Mouse (Mus musculus) cerebellum, adult 2 months (tissue): ENCODE measurements at regions not wholly inside any gene's neighbourhood (a gene's known extent, or its start where the extent isn't known, plus 50 kb on each side); places are given as distances from the start of the nearest gene placed in this dataset.

Experiments
- CTCF ChIP-seq: fragments of 200-500 bp; IDR thresholded peaks from 2 replicates; pipeline ENCODE4 v1.5.1; 2011; ENCODE audit warnings: low read depth, mild to moderate bottlenecking, control low read depth, low read length, moderate library complexity, borderline replicate concordance; ENCODE audit not compliant: insufficient read depth
- POLR2A ChIP-seq: fragments of 200-500 bp; IDR thresholded peaks from 2 replicates; pipeline ENCODE4 v1.6.1; 2011; ENCODE audit warnings: low read length, control low read depth, borderline replicate concordance; ENCODE audit not compliant: insufficient read depth

DNA sequence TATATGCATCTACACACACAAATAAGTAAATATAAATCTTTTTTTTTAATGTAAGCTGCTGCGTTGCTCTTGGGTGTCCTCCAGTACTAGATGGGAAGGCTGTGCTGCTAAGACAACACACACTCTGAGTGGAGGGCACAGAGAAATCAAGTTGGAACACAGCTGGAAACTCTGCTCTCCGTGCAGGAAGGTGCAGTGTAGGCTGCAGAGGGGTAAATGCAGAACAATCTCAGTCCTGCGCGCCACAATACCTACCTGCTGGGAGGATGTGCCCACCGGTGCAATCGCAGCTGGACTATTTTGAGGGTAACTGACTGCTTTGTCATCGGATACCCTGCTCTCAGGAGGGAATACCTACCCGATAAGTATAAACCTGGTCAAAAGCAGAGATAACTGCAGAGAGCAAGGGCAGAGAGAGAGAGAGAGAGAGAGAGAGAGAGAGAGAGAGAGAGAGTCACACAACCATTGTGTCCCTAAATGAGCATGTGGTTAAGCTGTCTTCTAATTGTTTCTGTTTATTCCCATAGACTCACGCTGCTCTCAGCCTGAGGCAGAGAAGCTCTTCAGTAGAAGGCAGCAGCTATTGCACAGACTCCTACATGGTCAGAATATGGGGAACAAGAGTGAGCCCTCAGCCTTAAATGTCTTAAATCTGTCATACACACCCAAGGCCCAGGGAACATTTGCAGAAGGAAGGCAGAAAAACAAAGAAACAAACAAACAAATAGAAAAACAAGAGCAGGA is 167.9 kb upstream of the Jade1 start:
- no peak for TF ChIP-seq CTCF
- TF ChIP-seq POLR2A: no peak
